8 mouse cellular contexts compared by ENCODE assay signal in the genomic region with DNA sequence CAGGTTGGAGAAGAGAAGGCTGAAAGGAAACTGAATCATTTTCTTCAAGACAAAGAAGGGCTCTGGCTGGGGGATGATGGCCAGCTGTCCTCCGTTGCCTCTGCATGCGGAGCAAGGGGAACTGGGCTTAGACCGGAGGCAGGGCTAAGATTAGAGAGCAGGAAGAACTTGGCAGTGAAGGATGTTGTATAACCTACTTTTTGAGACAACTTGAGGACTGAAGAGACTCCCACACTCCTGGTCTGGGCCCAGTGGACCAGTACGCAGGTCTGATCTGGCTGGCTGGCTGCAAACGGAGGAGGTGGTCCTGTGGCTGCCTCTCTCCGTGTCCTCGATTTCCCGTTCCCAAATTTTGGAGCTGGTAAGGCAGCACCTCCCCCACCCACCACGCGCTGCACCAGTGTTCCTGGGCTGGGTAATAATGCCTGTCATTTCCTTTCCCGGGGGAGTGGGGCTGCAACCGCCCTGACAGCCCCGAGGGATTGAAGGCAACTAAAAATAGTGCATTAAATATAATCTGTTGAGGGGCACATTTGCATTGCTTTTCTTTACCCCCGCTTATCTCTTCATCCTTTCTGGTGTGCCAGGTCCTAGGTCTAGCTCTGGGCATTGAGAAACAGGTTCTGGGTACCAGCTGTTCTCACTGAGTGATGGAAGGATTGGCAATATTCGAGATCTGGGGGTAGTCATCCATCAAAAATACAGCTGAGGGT. TPM values are rescaled to one million over a fixed set of nuclear protein-coding genes. Genes with fewer than 3 reads are reported as not detected.
DNase-seq lines count a peak whose midpoint lies in the region; ATAC-seq lines count a peak whose summit lies in the region.

No protein-coding gene starts in this region.

- H3K4me3 ChIP-seq in embryonic facial prominence, embryonic 14.5 days (ENCODE audit: low read depth, low read length) = no peak overlapping the region
- no peak overlapping the region for H3K4me3 ChIP-seq in hindbrain, embryonic 15.5 days
- H3K4me3 ChIP-seq in limb, embryonic 12.5 days (replicated peaks) = no peak overlapping the region

- H3K9ac ChIP-seq in embryonic facial prominence, embryonic 14.5 days (ENCODE audit: low read depth, low read length) = peak overlapping the region; percentile 37; the same call in 1 of the 2 replicates
- no peak overlapping the region for H3K9ac ChIP-seq in hindbrain, embryonic 15.5 days
- H3K9ac ChIP-seq in limb, embryonic 12.5 days (replicated peaks) = no peak overlapping the region

- H3K27me3 ChIP-seq in embryonic facial prominence, embryonic 14.5 days (replicated peaks; ENCODE audit: control insufficient read depth, insufficient read depth, low read length) = no peaks in the 10 kb centered on the region
- H3K27me3 ChIP-seq in hindbrain, embryonic 15.5 days = no peaks in the 10 kb centered on the region
- H3K27me3 ChIP-seq in limb, embryonic 12.5 days = 0 out of 2 replicates have a peak, but pooled peaks cover 3% of the 10 kb centered on the region

- 31% methylated on average over 15 of the region's 15 CpGs for WGBS in embryonic facial prominence, embryonic 14.5 days
- WGBS in hindbrain, embryonic 15.5 days = 38% methylated on average over 15 of the region's 15 CpGs
- 21% methylated on average over 15 of the region's 15 CpGs for WGBS in limb, embryonic 12.5 days

- H3K4me1 ChIP-seq in embryonic facial prominence, embryonic 14.5 days (ENCODE audit: control insufficient read depth, insufficient read depth, low read length) = peaks cover 8% of the 10 kb centered on the region; the same call in 1 of the 2 replicates
- peaks cover 7% of the 10 kb centered on the region for H3K4me1 ChIP-seq in hindbrain, embryonic 15.5 days (replicated peaks)
- peaks cover 20% of the 10 kb centered on the region for H3K4me1 ChIP-seq in limb, embryonic 12.5 days (replicated peaks)

- peak; percentile 44; the same call in 1 of the 2 replicates for ATAC-seq in embryonic facial prominence, embryonic 14.5 days (ENCODE audit: low read depth)
- ATAC-seq in hindbrain, embryonic 15.5 days (ENCODE audit: low FRiP score, low read depth) = 0 out of 2 replicates have a peak, but pooled peaks have one; percentile 53
- ATAC-seq in limb, embryonic 12.5 days (ENCODE audit: insufficient number of reproducible peaks, insufficient read depth, low FRiP score, low TSS enrichment, low read depth) = peak; percentile 47; the same call in 1 of the 2 replicates

- peak overlapping the region; percentile 24; the same call in 1 of the 2 replicates for H3K4me2 ChIP-seq in embryonic facial prominence, embryonic 14.5 days (ENCODE audit: low read depth, low read length)
- H3K4me2 ChIP-seq in hindbrain, embryonic 15.5 days = peak overlapping the region; percentile 5; the same call in 1 of the 2 replicates
- peak overlapping the region; percentile 40 for H3K4me2 ChIP-seq in limb, embryonic 12.5 days

- no peak overlapping the region for H3K27ac ChIP-seq in embryonic facial prominence, embryonic 14.5 days (replicated peaks; ENCODE audit: low read depth, low read length)
- no peak overlapping the region for H3K27ac ChIP-seq in hindbrain, embryonic 15.5 days (replicated peaks)
- no peak overlapping the region for H3K27ac ChIP-seq in limb, embryonic 12.5 days

- no peaks in the 10 kb centered on the region for H3K36me3 ChIP-seq in embryonic facial prominence, embryonic 14.5 days (ENCODE audit: control insufficient read depth, insufficient read depth, low read length)
- H3K36me3 ChIP-seq in hindbrain, embryonic 15.5 days = no peaks in the 10 kb centered on the region
- H3K36me3 ChIP-seq in limb, embryonic 12.5 days = no peaks in the 10 kb centered on the region

- H3K9me3 ChIP-seq in embryonic facial prominence, embryonic 14.5 days (ENCODE audit: control insufficient read depth, low read length) = no peaks in the 10 kb centered on the region
- H3K9me3 ChIP-seq in hindbrain, embryonic 15.5 days = no peaks in the 10 kb centered on the region
- H3K9me3 ChIP-seq in limb, embryonic 12.5 days = no peaks in the 10 kb centered on the region

- DNase-seq in heart, adult 11 months = peak; percentile 97
- no peak for DNase-seq in heart, adult 8-10 months (ENCODE audit: low spot score)
- no peak for DNase-seq in embryonic facial prominence, embryonic 14.5 days (ENCODE audit: low spot score)
- DNase-seq in right cerebral cortex, postnatal 10 days (ENCODE audit: low spot score in 2 of 2) = peak; percentile 68 to 70
- no peak for DNase-seq in thymus, postnatal 25 days
- no peak for DNase-seq in thymus, postnatal 36 days

RNA-seq across cellular contexts. Expression of a gene that starts 12.6 kb away (rescaled TPM):
- 10 to 100 TPM in 1 of 4 experiments, 1 to 10 TPM in 3; 8.4 to 10.0 (median 9.1) TPM for total RNA-seq in heart, adult 8-10 months (2022)
- polyA plus RNA-seq in embryonic facial prominence, embryonic 14.5 days (2014; fragmentation: Nextera tagmentation; extraction: Ambion mirVana) = 13.4 and 13.9 TPM in 2 replicates
- 11.6 and 13.3 TPM in 2 replicates for polyA plus RNA-seq in hindbrain, embryonic 15.5 days (2015; fragmentation: Nextera tagmentation; extraction: Ambion mirVana)
- polyA plus RNA-seq in limb, embryonic 12.5 days (2016; fragmentation: Nextera tagmentation; extraction: Ambion mirVana) = 4.5 and 5.0 TPM in 2 replicates

RNA-seq across cellular contexts. Expression of a gene that starts 15.3 kb away (rescaled TPM):
- total RNA-seq in heart, adult 8-10 months (2022) = 10 to 100 TPM in 2 of 4 experiments, 1 to 10 TPM in 2; 4.8 to 11.7 (median 8.5) TPM
- 7.0 and 8.8 TPM in 2 replicates for polyA plus RNA-seq in embryonic facial prominence, embryonic 14.5 days (2014; fragmentation: Nextera tagmentation; extraction: Ambion mirVana)
- 4.1 and 5.0 TPM in 2 replicates for polyA plus RNA-seq in hindbrain, embryonic 15.5 days (2015; fragmentation: Nextera tagmentation; extraction: Ambion mirVana)
- polyA plus RNA-seq in limb, embryonic 12.5 days (2016; fragmentation: Nextera tagmentation; extraction: Ambion mirVana) = 5.1 and 6.1 TPM in 2 replicates

RNA-seq across cellular contexts. Expression of a gene that starts 29.0 kb away (rescaled TPM):
- 1 to 10 TPM; 1.9 to 5.2 (median 3.7) TPM for total RNA-seq in heart, adult 8-10 months (2022)
- polyA plus RNA-seq in embryonic facial prominence, embryonic 14.5 days (2014; fragmentation: Nextera tagmentation; extraction: Ambion mirVana) = 1.2 and 1.5 TPM in 2 replicates
- polyA plus RNA-seq in hindbrain, embryonic 15.5 days (2015; fragmentation: Nextera tagmentation; extraction: Ambion mirVana) = 0.89 and 1.4 TPM in 2 replicates
- 0.95 and 1.6 TPM in 2 replicates for polyA plus RNA-seq in limb, embryonic 12.5 days (2016; fragmentation: Nextera tagmentation; extraction: Ambion mirVana)

RNA-seq across cellular contexts. Expression of a gene that starts 40.2 kb away (rescaled TPM):
- total RNA-seq in heart, adult 8-10 months (2022) = 10 to 100 TPM; 53.1 to 62.0 (median 57.0) TPM
- polyA plus RNA-seq in embryonic facial prominence, embryonic 14.5 days (2014; fragmentation: Nextera tagmentation; extraction: Ambion mirVana) = 52.0 and 54.0 TPM in 2 replicates
- polyA plus RNA-seq in hindbrain, embryonic 15.5 days (2015; fragmentation: Nextera tagmentation; extraction: Ambion mirVana) = 45.4 and 45.5 TPM in 2 replicates
- polyA plus RNA-seq in limb, embryonic 12.5 days (2016; fragmentation: Nextera tagmentation; extraction: Ambion mirVana) = 26.8 and 29.7 TPM in 2 replicates

RNA-seq across cellular contexts. Expression of a gene that starts 45.5 kb away (rescaled TPM):
- 1 to 10 TPM; 2.7 to 3.6 (median 2.9) TPM for total RNA-seq in heart, adult 8-10 months (2022)
- 6.9 and 10.2 TPM in 2 replicates for polyA plus RNA-seq in embryonic facial prominence, embryonic 14.5 days (2014; fragmentation: Nextera tagmentation; extraction: Ambion mirVana)
- polyA plus RNA-seq in hindbrain, embryonic 15.5 days (2015; fragmentation: Nextera tagmentation; extraction: Ambion mirVana) = 10.5 and 11.2 TPM in 2 replicates
- polyA plus RNA-seq in limb, embryonic 12.5 days (2016; fragmentation: Nextera tagmentation; extraction: Ambion mirVana) = 6.0 and 6.1 TPM in 2 replicates

Comparison
In these comparisons a context has a peak if more than half of its experiments do, and no peak if none do; other contexts are left out.
1. DNase-seq: peak in heart, adult 11 months (single experiment) and right cerebral cortex, postnatal 10 days (2 of 2); none in heart, adult 8-10 months (single experiment), embryonic facial prominence, embryonic 14.5 days (single experiment), thymus, postnatal 25 days (single experiment) and thymus, postnatal 36 days (0 of 2).
2. Peak in every context shown above with its lines, with median percentiles within 50 percentile points of each other: ATAC-seq and H3K4me2 ChIP-seq.